Mouse (Mus musculus) testis, adult 2 months (tissue): ENCODE measurements around the gene Vangl2. TPM values are rescaled to one million over a fixed set of nuclear protein-coding genes. Genes with fewer than 3 reads are reported as not detected.
"Not testable (repeated sequence)": the region's sequence is repeated elsewhere in the genome, so short reads cannot be mapped to it uniquely, and the experiment has no call there.

Source experiments
- H3K27ac ChIP-seq: fragments of 200-500 bp; 2 replicates; pipeline ENCODE4 v1.5.1; 2012; ENCODE audit warnings: low read depth, low read length; ENCODE audit not compliant: control insufficient read depth, insufficient read depth
- H3K27me3 ChIP-seq: fragments of 200-500 bp; 2 replicates; pipeline ENCODE4 v1.6.1; 2012; ENCODE audit warnings: mild to moderate bottlenecking, low read length, moderate library complexity; ENCODE audit not compliant: control insufficient read depth, insufficient read depth
- H3K36me3 ChIP-seq: fragments of 200-500 bp; 2 replicates; pipeline ENCODE4 v1.6.1; 2012; ENCODE audit warnings: mild to moderate bottlenecking, low read length; ENCODE audit not compliant: control insufficient read depth, insufficient read depth
- H3K4me1 ChIP-seq: fragments of 200-500 bp; 2 replicates; pipeline ENCODE4 v1.6.1; 2012; ENCODE audit warnings: low read length; ENCODE audit not compliant: control insufficient read depth, insufficient read depth
- H3K4me3 ChIP-seq: fragments of 200-500 bp; 2 replicates; pipeline ENCODE4 v1.5.1; 2012; ENCODE audit warnings: low read depth, mild to moderate bottlenecking, low read length, moderate library complexity, mixed read lengths; ENCODE audit not compliant: control insufficient read depth
- CTCF ChIP-seq: fragments of 200-500 bp; IDR thresholded peaks from 2 replicates; pipeline ENCODE4 v1.5.1; 2012; ENCODE audit warnings: low read depth, mild to moderate bottlenecking, inconsistent platforms, low read length, moderate library complexity; ENCODE audit not compliant: control insufficient read depth, insufficient read depth, insufficient replicate concordance
- POLR2A ChIP-seq: fragments of 200-500 bp; IDR thresholded peaks from 2 replicates; pipeline ENCODE4 v1.6.1; 2012; ENCODE audit warnings: low read depth, mild to moderate bottlenecking, inconsistent platforms, low read length, moderate library complexity; ENCODE audit not compliant: control insufficient read depth
- polyA plus RNA-seq: library from polyadenylated mRNA; depleted of rRNA; stranded (reverse); fragments of >200 nt; gene quantifications from 2 replicates; pipeline ENCODE4 v1.2.3, GENCODE M21; 2012

Vangl2 gene
- polyA plus RNA-seq, 1 experiment, result 2.6 TPM

DNA sequence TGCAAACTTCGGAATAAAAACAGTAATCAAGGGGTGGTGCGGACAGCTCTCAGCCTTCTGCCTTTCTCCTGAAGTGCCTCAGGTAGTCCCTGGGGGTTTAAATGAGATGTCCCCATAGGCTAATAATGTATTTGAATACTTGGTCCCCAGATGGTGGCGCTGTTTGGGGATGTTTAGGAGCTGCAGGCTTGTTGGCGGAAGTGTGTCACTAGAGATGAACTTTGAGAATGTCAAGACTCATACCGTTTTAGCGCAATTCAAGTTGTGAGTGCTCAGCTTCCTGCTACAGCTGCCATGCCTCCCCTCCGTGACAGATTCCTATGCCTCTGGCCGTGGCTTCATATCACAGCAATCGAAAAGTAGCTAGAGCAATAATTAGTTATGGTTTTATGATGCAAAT, 52.9 kb downstream of the Vangl2 start:
- no peak overlapping the region for H3K4me3 ChIP-seq
- TF ChIP-seq POLR2A (no peak), CTCF (no peak)
- no peaks in the 10 kb centered on the region for H3K27me3 ChIP-seq
- no peaks in the 10 kb centered on the region for H3K36me3 ChIP-seq
- H3K27ac ChIP-seq, result no peak overlapping the region
- peaks cover 2% of the 10 kb centered on the region; the same call in 1 of the 2 replicates for H3K4me1 ChIP-seq

DNA sequence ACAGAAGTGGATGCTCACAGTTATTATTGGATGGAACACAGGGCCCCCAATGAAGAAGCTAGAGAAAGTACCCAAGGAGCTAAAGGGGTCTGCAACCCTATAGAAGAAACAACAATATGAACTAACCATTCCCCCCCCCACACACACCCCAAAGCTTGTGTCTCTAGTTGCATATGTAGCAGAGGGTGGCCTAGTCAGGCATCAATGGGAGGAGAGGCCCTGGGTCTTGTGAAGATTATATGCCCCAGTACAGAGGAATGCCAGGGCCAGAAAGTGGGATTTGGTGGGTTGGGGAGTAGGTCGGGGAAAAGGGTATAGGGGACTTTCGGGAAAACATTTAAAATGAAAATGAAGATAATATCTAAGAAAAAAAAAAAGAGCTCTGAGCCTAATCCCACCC, 53.9 kb downstream of the Vangl2 start:
- not testable (repeated sequence) for H3K36me3 ChIP-seq, H3K27me3 ChIP-seq, H3K27ac ChIP-seq, H3K4me3 ChIP-seq, H3K4me1 ChIP-seq

DNA sequence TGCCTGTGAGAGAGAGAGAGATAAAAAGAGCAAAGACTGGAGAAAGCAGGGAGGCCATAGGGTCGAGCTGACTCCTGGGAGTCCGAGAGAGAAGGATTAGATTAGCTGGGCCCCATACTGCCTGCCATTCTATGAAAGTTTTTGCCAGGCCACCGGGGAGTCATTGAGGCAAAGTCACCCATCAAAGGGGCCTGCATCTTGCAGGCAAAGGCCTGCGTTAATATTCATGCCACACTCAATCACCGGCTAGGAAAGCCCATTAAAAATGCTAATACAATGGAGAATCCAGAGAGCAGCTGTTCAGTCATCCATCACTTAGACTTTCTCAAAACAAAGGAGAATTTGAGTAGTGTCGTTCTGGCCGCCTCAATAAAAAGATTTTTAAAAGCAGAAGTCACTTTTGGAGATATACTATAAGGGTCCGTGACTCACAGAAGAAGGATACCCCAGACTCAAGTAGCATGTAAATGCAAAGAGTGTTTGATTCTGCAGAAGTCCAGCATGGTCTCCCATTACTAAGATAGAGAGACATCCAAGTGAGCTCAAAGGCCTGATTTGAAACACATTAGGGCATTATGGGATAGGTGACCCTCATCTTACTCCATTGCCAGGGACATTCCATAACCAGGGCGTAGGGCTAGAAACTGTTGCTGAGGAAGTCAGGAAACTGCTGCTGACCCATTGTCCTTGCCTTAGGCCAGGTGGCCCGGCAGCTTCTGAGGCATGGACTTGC, 57.2 kb downstream of the Vangl2 start:
- no peaks in the 10 kb centered on the region for H3K4me1 ChIP-seq
- no peak overlapping the region for H3K27ac ChIP-seq

DNA sequence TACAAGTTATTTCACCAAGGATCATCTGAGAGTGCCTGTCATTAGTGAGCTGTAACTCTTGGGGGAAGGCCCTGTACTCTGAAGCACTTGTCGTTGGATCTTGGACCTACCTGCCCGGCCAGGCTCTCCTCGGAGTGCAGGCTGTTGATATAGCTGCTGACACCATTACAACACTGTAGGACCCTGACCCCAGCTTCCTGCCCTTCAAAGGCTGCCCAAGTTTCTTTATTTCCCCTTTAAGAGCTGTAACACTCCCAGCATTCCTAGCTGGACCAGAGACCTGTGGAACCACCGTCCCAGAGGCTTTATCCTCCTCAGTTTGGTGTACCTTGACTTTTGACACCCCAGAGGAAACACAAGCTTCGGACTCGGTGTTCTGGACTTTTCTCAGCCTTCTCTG, 59.0 kb downstream of the Vangl2 start:
- no peak overlapping the region for H3K27ac ChIP-seq
- TF ChIP-seq POLR2A (no peak), CTCF (no peak)
- H3K27me3 ChIP-seq, result no peaks in the 10 kb centered on the region

More for the DNA sequence above, 57.2 kb downstream of the Vangl2 start:
- H3K4me3 ChIP-seq, result no peak overlapping the region
- no peaks in the 10 kb centered on the region for H3K36me3 ChIP-seq
- H3K27me3 ChIP-seq, result no peaks in the 10 kb centered on the region
- TF ChIP-seq CTCF (no peak), POLR2A (no peak)

DNA sequence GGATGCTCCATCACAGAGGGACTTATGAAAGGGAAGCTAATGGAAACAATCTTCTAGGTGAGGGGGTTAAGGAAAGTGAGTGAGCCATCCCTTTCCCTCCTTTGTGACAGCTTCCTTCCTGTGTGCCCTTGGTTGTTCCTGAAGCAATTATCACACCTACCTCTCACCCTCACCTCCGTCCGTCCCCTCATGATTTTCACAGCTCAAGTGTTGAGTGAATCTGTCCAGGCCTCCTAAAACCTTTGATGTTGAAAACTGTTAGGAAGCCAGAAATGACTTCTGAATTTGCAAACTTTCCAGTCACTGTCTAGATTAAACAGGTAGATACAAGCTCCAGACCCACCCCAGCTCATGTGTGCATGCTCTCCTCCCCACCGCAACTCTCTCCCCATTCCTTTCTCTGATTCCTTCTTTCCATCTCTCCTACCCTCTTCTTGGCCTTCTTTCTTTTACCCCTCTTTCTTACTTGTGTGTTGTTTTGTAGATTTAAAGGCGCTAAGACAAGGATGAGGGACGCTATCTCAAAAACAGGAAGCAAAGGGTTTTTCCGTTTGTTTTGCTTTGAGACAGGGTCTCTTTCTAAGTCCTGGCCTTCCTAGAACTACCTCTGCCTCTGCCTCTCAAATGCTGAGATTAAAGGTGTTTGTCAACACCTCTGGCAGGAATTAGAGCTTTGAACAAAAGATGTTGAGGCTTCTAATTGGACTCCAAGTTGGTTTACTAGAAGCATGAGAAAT, 62.0 kb downstream of the Vangl2 start:
- Histone ChIP-seq H3K27me3 (no peaks in the 10 kb centered on the region), H3K27ac (no peak overlapping the region), H3K36me3 (no peaks in the 10 kb centered on the region), H3K4me1 (no peaks in the 10 kb centered on the region), H3K4me3 (no peak overlapping the region)
- TF ChIP-seq CTCF (no peak), POLR2A (no peak)

More for the DNA sequence above, 59.0 kb downstream of the Vangl2 start:
- Histone ChIP-seq H3K4me1 (no peaks in the 10 kb centered on the region), H3K36me3 (no peaks in the 10 kb centered on the region), H3K4me3 (no peak overlapping the region)

DNA sequence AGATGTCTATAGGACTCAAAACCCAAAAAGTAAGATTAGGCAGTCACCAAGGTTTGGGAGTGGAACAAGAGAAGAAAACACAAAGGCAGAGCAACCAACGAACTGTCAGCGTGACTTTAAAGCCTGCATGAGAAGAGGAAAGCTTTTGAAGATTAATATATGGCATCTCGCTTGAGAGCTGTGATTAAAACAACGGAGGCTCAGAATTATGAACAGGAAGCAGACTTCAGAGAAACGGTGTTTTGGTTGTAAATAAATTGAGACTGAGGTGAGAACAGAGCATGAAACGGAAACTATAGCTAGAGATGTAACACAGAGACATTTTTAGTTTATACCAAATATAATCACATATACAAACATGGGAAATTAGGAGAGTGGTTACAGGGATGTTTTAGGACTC, 64.6 kb downstream of the Vangl2 start:
- Histone ChIP-seq H3K27ac (no peak overlapping the region), H3K4me3 (no peak overlapping the region), H3K4me1 (no peaks in the 10 kb centered on the region), H3K27me3 (no peaks in the 10 kb centered on the region), H3K36me3 (no peaks in the 10 kb centered on the region)
- TF ChIP-seq POLR2A (no peak), CTCF (no peak)

DNA sequence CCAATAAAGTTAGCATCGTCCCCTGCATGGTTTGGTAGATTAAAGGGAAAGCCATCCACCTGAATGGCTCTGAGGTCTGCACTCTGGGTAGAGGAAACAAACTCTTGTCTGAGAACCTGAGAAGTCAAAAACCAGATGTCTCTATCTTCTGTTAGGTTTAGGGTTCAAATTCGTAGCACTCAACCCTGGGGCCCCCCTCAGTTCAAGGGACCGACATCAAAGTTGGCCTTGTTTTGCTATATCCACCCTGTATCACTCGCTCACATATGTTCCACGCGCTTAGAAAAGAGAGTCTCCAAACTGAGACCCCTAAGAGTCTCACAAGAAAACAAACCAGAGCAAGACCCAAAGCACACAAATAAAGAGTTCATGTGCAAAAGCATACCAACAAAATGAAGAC, 66.5 kb downstream of the Vangl2 start:
- Histone ChIP-seq H3K4me3 (no peak overlapping the region), H3K27me3 (no peaks in the 10 kb centered on the region), H3K27ac (no peak overlapping the region), H3K36me3 (no peaks in the 10 kb centered on the region), H3K4me1 (no peaks in the 10 kb centered on the region)
- TF ChIP-seq POLR2A (no peak), CTCF (no peak)
